Mouse (Mus musculus) intestine, postnatal 0 days (tissue): ENCODE results near the gene 4933424G06Rik. TPM values are rescaled to one million over a fixed set of nuclear protein-coding genes. Genes with fewer than 3 reads are reported as not detected.

Source experiments
- ATAC-seq: fragments of 200-750 bp; cut with Nextera tagmentation; 2 replicates; pipeline ENCODE4 v1.8.0; 2017; ENCODE audit warnings: mild to moderate bottlenecking, moderate TSS enrichment, moderate library complexity
- H3K27ac ChIP-seq: fragments of 300-500 bp; sonication (generic); 2 replicates; pipeline ENCODE4 v1.5.1; 2014; ENCODE audit warnings: mild to moderate bottlenecking, low read depth, low read length, moderate library complexity
- H3K27me3 ChIP-seq: fragments of 300-500 bp; sonication (generic); replicated peaks from 2 replicates; pipeline ENCODE4 v1.6.1; 2014; ENCODE audit warnings: low read length, mixed read lengths; ENCODE audit not compliant: control insufficient read depth, insufficient read depth
- H3K36me3 ChIP-seq: fragments of 300-500 bp; sonication (generic); 2 replicates; pipeline ENCODE4 v1.6.1; 2014; ENCODE audit warnings: mild to moderate bottlenecking, moderate library complexity; ENCODE audit not compliant: control insufficient read depth, insufficient read depth
- H3K4me1 ChIP-seq: fragments of 300-500 bp; sonication (generic); replicated peaks from 2 replicates; pipeline ENCODE4 v1.6.1; 2014; ENCODE audit warnings: antibody characterized with exemption, low read length, mixed read lengths; ENCODE audit not compliant: control insufficient read depth, insufficient read depth
- H3K4me2 ChIP-seq: fragments of 300-500 bp; sonication (generic); replicated peaks from 2 replicates; pipeline ENCODE4 v1.6.1; 2014; ENCODE audit warnings: low read depth, mild to moderate bottlenecking, moderate library complexity
- H3K4me3 ChIP-seq: fragments of 300-500 bp; sonication (generic); 2 replicates; pipeline ENCODE4 v1.5.1; 2014; ENCODE audit warnings: low read depth, low read length
- H3K9ac ChIP-seq: fragments of 300-500 bp; sonication (generic); 2 replicates; pipeline ENCODE4 v1.6.1; 2014; ENCODE audit warnings: mild to moderate bottlenecking, low read depth, low read length
- H3K9me3 ChIP-seq: fragments of 300-500 bp; sonication (generic); 2 replicates; pipeline ENCODE4 v1.6.1; 2016; ENCODE audit warnings: mixed run types; ENCODE audit not compliant: control insufficient read depth
- CTCF ChIP-seq: sonication (generic); IDR thresholded peaks from 2 replicates; pipeline ENCODE4 v1.5.1; 2016; ENCODE audit warnings: low read depth, mild to moderate bottlenecking, control low read depth, antibody characterized with exemption, moderate library complexity
- WGBS: fragments of 180-500 bp; shearing (Covaris S2); extraction: QIAGEN DNeasy Blood & Tissue Kit; methylation state at CpG from one replicate; pipeline ENCODE4 v1.1.7; 2014; 5-methylcytosine and 5-hydroxymethylcytosine counted together
- polyA plus RNA-seq: library from polyadenylated mRNA; unstranded; fragments of >200 nt; fragmentation: Nextera tagmentation; extraction: Ambion mirVana; gene quantifications from 2 replicates; pipeline ENCODE4 v1.2.1, GENCODE M21; 2015

4933424G06Rik gene
- polyA plus RNA-seq, 1 experiment from 2014 or later = not detected

GRCm38 (mm10) chr1:36761061-36761460 is 51.1 kb downstream of the 4933424G06Rik start:
- Histone ChIP-seq H3K27me3 (no peaks in the 10 kb centered on the region), H3K4me3 (no peak overlapping the region), H3K36me3 (no peaks in the 10 kb centered on the region), H3K27ac (no peak overlapping the region), H3K4me2 (no peak overlapping the region), H3K4me1 (no peaks in the 10 kb centered on the region), H3K9ac (no peak overlapping the region), H3K9me3 (no peaks in the 10 kb centered on the region)
- 83% methylated on average over 8 of the region's 8 CpGs for WGBS
- no peak for ATAC-seq
- no peak for TF ChIP-seq CTCF

DNA sequence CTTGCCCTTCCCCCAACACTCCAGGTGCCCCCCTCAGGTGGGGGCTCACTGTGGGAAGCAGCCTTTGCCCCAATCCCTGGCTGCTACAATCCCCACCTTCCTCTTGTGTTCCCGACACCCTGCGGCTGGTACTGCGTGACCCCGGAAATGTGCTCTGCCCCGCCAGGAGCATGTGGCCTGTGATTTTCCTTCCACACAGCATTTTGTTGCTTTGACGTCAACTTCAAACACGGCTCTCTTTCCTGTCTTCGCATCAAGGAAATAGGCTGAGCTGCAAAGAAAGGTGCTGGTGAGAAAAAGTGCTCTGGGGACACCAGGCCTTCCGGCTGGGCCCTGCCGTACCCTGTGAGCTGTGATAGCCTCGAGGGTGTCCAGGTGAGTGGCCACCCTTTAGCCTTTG is 51.6 kb downstream of the 4933424G06Rik start, which contains the start of gene Zap70:
Gene Zap70 (plus strand): TSS at position 231 of the 400 bp plus-strand sequence.
- no peak within 1 kb of the TSS for H3K9ac ChIP-seq
- no peaks in the 10 kb centered on the region for H3K4me1 ChIP-seq
- ATAC-seq = no peak
- TF ChIP-seq CTCF = no peak
- no peak within 1 kb of the TSS for H3K27ac ChIP-seq
- H3K9me3 ChIP-seq = no peaks in the 10 kb centered on the region
- no peaks in the 10 kb centered on the region for H3K27me3 ChIP-seq
- WGBS = 80% methylated on average over 11 of the region's 11 CpGs
- H3K4me2 ChIP-seq = no peak within 1 kb of the TSS
- no peaks in the 10 kb centered on the region for H3K36me3 ChIP-seq
- H3K4me3 ChIP-seq = no peak within 1 kb of the TSS

GRCm38 (mm10) chr1:36766431-36767205 is 56.7 kb downstream of the 4933424G06Rik start:
- Histone ChIP-seq H3K4me2 (no peak overlapping the region), H3K9ac (no peak overlapping the region), H3K27ac (no peak overlapping the region), H3K4me1 (no peaks in the 10 kb centered on the region), H3K27me3 (no peaks in the 10 kb centered on the region), H3K36me3 (no peaks in the 10 kb centered on the region), H3K9me3 (no peaks in the 10 kb centered on the region), H3K4me3 (no peak overlapping the region)
- ATAC-seq = no peak
- no peak for TF ChIP-seq CTCF
- 59% methylated on average over 4 of the region's 4 CpGs for WGBS

- H3K4me1 ChIP-seq = no peaks in the 10 kb centered on the region
- WGBS = 22% methylated on average over 10 of the region's 10 CpGs
- no peak overlapping the region for H3K27ac ChIP-seq
These were observed 57.4 kb downstream of the 4933424G06Rik start for GRCm38 (mm10) chr1:36767321-36767720.

DNA sequence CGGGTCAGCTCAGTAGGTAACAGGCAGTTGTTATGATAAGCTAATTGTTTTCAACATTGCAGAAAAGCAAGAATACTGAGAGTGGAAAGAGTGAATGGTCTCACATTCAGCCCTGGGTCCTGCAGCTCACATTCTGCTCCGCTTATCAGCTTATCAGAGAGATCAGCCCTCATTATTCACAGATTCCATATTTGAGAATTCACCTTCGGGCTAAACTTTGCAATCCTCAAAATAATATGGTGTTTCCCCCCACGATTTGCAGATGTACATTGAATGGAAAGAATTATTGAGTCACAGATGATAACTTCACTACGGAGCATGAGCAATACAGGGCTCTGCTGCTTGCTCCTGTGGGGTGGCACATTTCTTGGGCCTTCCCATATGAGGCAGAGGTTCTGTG is 58.8 kb downstream of the 4933424G06Rik start:
- H3K4me3 ChIP-seq = no peak overlapping the region
- WGBS = 76% methylated on average over 5 of the region's 5 CpGs
- TF ChIP-seq CTCF = no peak
- H3K4me1 ChIP-seq = no peaks in the 10 kb centered on the region
- H3K9ac ChIP-seq = no peak overlapping the region
- H3K27me3 ChIP-seq = no peaks in the 10 kb centered on the region
- H3K36me3 ChIP-seq = no peaks in the 10 kb centered on the region
- no peak overlapping the region for H3K4me2 ChIP-seq
- no peaks in the 10 kb centered on the region for H3K9me3 ChIP-seq
- ATAC-seq = no peak
- H3K27ac ChIP-seq = no peak overlapping the region

More at GRCm38 (mm10) chr1:36767321-36767720, 57.4 kb downstream of the 4933424G06Rik start:
- H3K4me2 ChIP-seq = no peak overlapping the region
- no peaks in the 10 kb centered on the region for H3K27me3 ChIP-seq
- no peak for ATAC-seq
- H3K4me3 ChIP-seq = no peak overlapping the region
- H3K9me3 ChIP-seq = no peaks in the 10 kb centered on the region
- H3K36me3 ChIP-seq = no peaks in the 10 kb centered on the region
- no peak overlapping the region for H3K9ac ChIP-seq
- no peak for TF ChIP-seq CTCF

GRCm38 (mm10) chr1:36769951-36770350 is 60.0 kb downstream of the 4933424G06Rik start:
- ATAC-seq = no peak
- WGBS = 89% methylated on average over 1 of the region's 1 CpGs
- no peak for TF ChIP-seq CTCF
- Histone ChIP-seq H3K27ac (no peak overlapping the region), H3K9ac (no peak overlapping the region), H3K27me3 (no peaks in the 10 kb centered on the region), H3K36me3 (no peaks in the 10 kb centered on the region), H3K4me1 (no peaks in the 10 kb centered on the region), H3K4me2 (no peak overlapping the region), H3K9me3 (no peaks in the 10 kb centered on the region), H3K4me3 (no peak overlapping the region)
